Mouse (Mus musculus) midbrain, embryonic 16.5 days (tissue): ENCODE results near the gene Krtcap2. TPM values are rescaled to one million over a fixed set of nuclear protein-coding genes. Genes with fewer than 3 reads are reported as not detected.
"Not testable (repeated sequence)": the region's sequence is repeated elsewhere in the genome, so short reads cannot be mapped to it uniquely, and the experiment has no call there.

ENCODE experiments used
- ATAC-seq: fragments of 200-750 bp; cut with Nextera tagmentation; 2 replicates; pipeline ENCODE4 v1.8.0; 2017; ENCODE audit warnings: moderate TSS enrichment
- H3K27ac ChIP-seq: fragments of 300-500 bp; sonication (generic); 2 replicates; pipeline ENCODE4 v1.5.1; 2014; ENCODE audit warnings: mild to moderate bottlenecking, low read length, mixed read lengths
- H3K27me3 ChIP-seq: fragments of 300-500 bp; sonication (generic); 2 replicates; pipeline ENCODE4 v1.6.1; 2014; ENCODE audit warnings: low read depth, low read length, mixed read lengths; ENCODE audit not compliant: control insufficient read depth, insufficient read depth
- H3K36me3 ChIP-seq: fragments of 300-500 bp; sonication (generic); 2 replicates; pipeline ENCODE4 v1.6.1; 2014; ENCODE audit warnings: mild to moderate bottlenecking, low read length, moderate library complexity, mixed read lengths; ENCODE audit not compliant: control insufficient read depth, insufficient read depth
- H3K4me1 ChIP-seq: fragments of 300-500 bp; sonication (generic); 2 replicates; pipeline ENCODE4 v1.6.1; 2014; ENCODE audit warnings: mild to moderate bottlenecking, low read length, mixed read lengths; ENCODE audit not compliant: control insufficient read depth, insufficient read depth
- H3K4me2 ChIP-seq: fragments of 300-500 bp; sonication (generic); 2 replicates; pipeline ENCODE4 v1.6.1; 2014; ENCODE audit warnings: mild to moderate bottlenecking, low read length, mixed read lengths
- H3K4me3 ChIP-seq: fragments of 300-500 bp; sonication (generic); 2 replicates; pipeline ENCODE4 v1.5.1; 2014; ENCODE audit warnings: low read depth, mild to moderate bottlenecking, low read length, moderate library complexity, mixed read lengths
- H3K9ac ChIP-seq: fragments of 300-500 bp; sonication (generic); 2 replicates; pipeline ENCODE4 v1.6.1; 2014; ENCODE audit warnings: low read depth, low read length, mixed read lengths
- H3K9me3 ChIP-seq: fragments of 300-500 bp; sonication (generic); replicated peaks from 2 replicates; pipeline ENCODE4 v1.6.1; 2014; ENCODE audit warnings: mild to moderate bottlenecking, low read length, mixed read lengths; ENCODE audit not compliant: control insufficient read depth, poor library complexity, severe bottlenecking
- WGBS: fragments of 180-500 bp; shearing (Covaris S2); extraction: QIAGEN DNeasy Blood & Tissue Kit; methylation state at CpG from one replicate; pipeline ENCODE4 v1.1.7; 2014; 5-methylcytosine and 5-hydroxymethylcytosine counted together
- polyA plus RNA-seq: library from polyadenylated mRNA; unstranded; fragments of >200 nt; fragmentation: Nextera tagmentation; extraction: Ambion mirVana; gene quantifications from 2 replicates; pipeline ENCODE4 v1.2.1, GENCODE M21; 2015

Krtcap2 gene
- polyA plus RNA-seq, 1 experiment from 2014 or later = 195 TPM

- Histone ChIP-seq H3K27ac (no peak overlapping the region), H3K27me3 (no peaks in the 10 kb centered on the region), H3K9ac (no peak overlapping the region), H3K4me3 (no peak overlapping the region), H3K4me1 (peaks cover 7% of the 10 kb centered on the region), H3K9me3 (no peaks in the 10 kb centered on the region), H3K36me3 (peaks cover 39% of the 10 kb centered on the region), H3K4me2 (no peak overlapping the region)
- no peak for ATAC-seq
- WGBS = 87% methylated on average over 6 of the region's 6 CpGs
Measured at GRCm38 (mm10) chr3:89208736-89209135, 37.0 kb upstream of the Krtcap2 start.

GRCm38 (mm10) chr3:89209731-89210130 is 36.0 kb upstream of the Krtcap2 start:
- Histone ChIP-seq H3K36me3 (peaks cover 35% of the 10 kb centered on the region), H3K27me3 (no peaks in the 10 kb centered on the region), H3K9ac (no peak overlapping the region), H3K27ac (no peak overlapping the region), H3K4me1 (peaks cover 8% of the 10 kb centered on the region), H3K4me2 (no peak overlapping the region), H3K9me3 (no peaks in the 10 kb centered on the region), H3K4me3 (no peak overlapping the region)
- WGBS = 89% methylated on average over 7 of the region's 7 CpGs
- no peak for ATAC-seq

- H3K27me3 ChIP-seq = no peaks in the 10 kb centered on the region
- H3K4me3 ChIP-seq = no peak overlapping the region
- no peak for ATAC-seq
- no peak overlapping the region for H3K9ac ChIP-seq
- peaks cover 10% of the 10 kb centered on the region for H3K4me1 ChIP-seq
- H3K9me3 ChIP-seq = no peaks in the 10 kb centered on the region
- H3K27ac ChIP-seq = no peak overlapping the region
- H3K4me2 ChIP-seq = no peak overlapping the region
- WGBS = 86% methylated on average over 13 of the region's 13 CpGs
- H3K36me3 ChIP-seq = peaks cover 31% of the 10 kb centered on the region
Measured at GRCm38 (mm10) chr3:89210162-89210561, 35.6 kb upstream of the Krtcap2 start.

GRCm38 (mm10) chr3:89210731-89211130 is 35.0 kb upstream of the Krtcap2 start:
- no peak overlapping the region for H3K4me3 ChIP-seq
- H3K4me2 ChIP-seq = no peak overlapping the region
- H3K36me3 ChIP-seq = peaks cover 26% of the 10 kb centered on the region

GRCm38 (mm10) chr3:89213803-89214530 is 31.8 kb upstream of the Krtcap2 start:
- WGBS = under 1% methylated on average over 68 of the region's 69 CpGs
- Histone ChIP-seq H3K4me3 (peak overlapping the region; percentile 58), H3K4me1 (peaks cover 21% of the 10 kb centered on the region), H3K36me3 (peaks cover 7% of the 10 kb centered on the region; the same call in 1 of the 2 replicates), H3K27me3 (no peaks in the 10 kb centered on the region), H3K27ac (peak overlapping the region; percentile 98), H3K9me3 (no peaks in the 10 kb centered on the region), H3K4me2 (peak overlapping the region; percentile 69), H3K9ac (peak overlapping the region; percentile 90)
- ATAC-seq = peak; percentile 88

More at GRCm38 (mm10) chr3:89210731-89211130, 35.0 kb upstream of the Krtcap2 start:
- no peak for ATAC-seq
- no peaks in the 10 kb centered on the region for H3K9me3 ChIP-seq
- H3K27ac ChIP-seq = no peak overlapping the region
- 90% methylated on average over 7 of the region's 7 CpGs for WGBS
- H3K9ac ChIP-seq = no peak overlapping the region
- no peaks in the 10 kb centered on the region for H3K27me3 ChIP-seq
- H3K4me1 ChIP-seq = peaks cover 16% of the 10 kb centered on the region

- WGBS = 1% methylated on average over 16 of the region's 19 CpGs
- peak within 1 kb of the TSS; percentile 98 for H3K27ac ChIP-seq
- ATAC-seq = no peak
Measured at GRCm38 (mm10) chr3:89214681-89215411, 30.9 kb upstream of the Krtcap2 start, which contains the start of gene Thbs3. Thbs3 (plus strand) TSS chr3:89215180.

GRCm38 (mm10) chr3:89215853-89216252 is 29.9 kb upstream of the Krtcap2 start:
- Histone ChIP-seq H3K36me3 (no peaks in the 10 kb centered on the region), H3K4me3 (peak overlapping the region; percentile 58), H3K27me3 (no peaks in the 10 kb centered on the region), H3K9me3 (no peaks in the 10 kb centered on the region), H3K4me2 (peak overlapping the region; percentile 69), H3K27ac (peak overlapping the region; percentile 98), H3K4me1 (peaks cover 21% of the 10 kb centered on the region), H3K9ac (peak overlapping the region; percentile 90)
- WGBS = 0% methylated on average over 6 of the region's 6 CpGs
- peak; percentile 52 for ATAC-seq

More at GRCm38 (mm10) chr3:89214681-89215411, 30.9 kb upstream of the Krtcap2 start, which contains the start of gene Thbs3:
- H3K9ac ChIP-seq = peak within 1 kb of the TSS; percentile 90
- H3K27me3 ChIP-seq = no peaks in the 10 kb centered on the region
- peaks cover 21% of the 10 kb centered on the region for H3K4me1 ChIP-seq
- H3K4me3 ChIP-seq = peak within 1 kb of the TSS; percentile 58
- peak within 1 kb of the TSS; percentile 69 for H3K4me2 ChIP-seq
- H3K36me3 ChIP-seq = 0 out of 2 replicates have a peak, but pooled peaks cover 3% of the 10 kb centered on the region
- no peaks in the 10 kb centered on the region for H3K9me3 ChIP-seq

GRCm38 (mm10) chr3:89216407-89216806 is 29.4 kb upstream of the Krtcap2 start:
- WGBS = 68% methylated on average over 7 of the region's 7 CpGs

GRCm38 (mm10) chr3:89218271-89218670 is 27.5 kb upstream of the Krtcap2 start:
- WGBS = 66% methylated on average over 1 of the region's 1 CpGs
- no peak for ATAC-seq
- no peak overlapping the region for H3K27ac ChIP-seq

More at GRCm38 (mm10) chr3:89216407-89216806, 29.4 kb upstream of the Krtcap2 start:
- Histone ChIP-seq H3K27ac (0 out of 2 replicates have a peak overlapping the region, but pooled peaks have one; percentile 98), H3K9ac (0 out of 2 replicates have a peak overlapping the region, but pooled peaks have one; percentile 7), H3K4me1 (peaks cover 21% of the 10 kb centered on the region)
- ATAC-seq, H3K4me3 ChIP-seq, H3K27me3 ChIP-seq, H3K4me2 ChIP-seq, H3K9me3 ChIP-seq, H3K36me3 ChIP-seq: not testable (repeated sequence)

More at GRCm38 (mm10) chr3:89218271-89218670, 27.5 kb upstream of the Krtcap2 start:
- Histone ChIP-seq H3K36me3 (no peaks in the 10 kb centered on the region), H3K4me1 (peaks cover 14% of the 10 kb centered on the region), H3K4me2 (no peak overlapping the region), H3K9me3 (no peaks in the 10 kb centered on the region), H3K9ac (no peak overlapping the region), H3K27me3 (no peaks in the 10 kb centered on the region), H3K4me3 (no peak overlapping the region)
